Mouse (Mus musculus) ES-Bruce4 (cell line): ENCODE measurements at regions not wholly inside any gene's neighbourhood (a gene's known extent, or its start where the extent isn't known, plus 50 kb on each side); places are given as distances from the start of the nearest gene placed in this dataset.

Experiments
- H3K27ac ChIP-seq: 2 replicates; pipeline ENCODE4 v1.5.1; 2012; ENCODE audit warnings: low read length, inconsistent platforms; ENCODE audit not compliant: insufficient read depth
- H3K27me3 ChIP-seq: 2 replicates; pipeline ENCODE4 v1.6.1; 2012; ENCODE audit warnings: mild to moderate bottlenecking, low read length, inconsistent platforms; ENCODE audit not compliant: control insufficient read depth, poor library complexity, insufficient read depth, severe bottlenecking
- H3K36me3 ChIP-seq: 2 replicates; pipeline ENCODE4 v1.6.1; 2012; ENCODE audit warnings: inconsistent platforms, mild to moderate bottlenecking, low read length, moderate library complexity; ENCODE audit not compliant: control insufficient read depth, poor library complexity, insufficient read depth, severe bottlenecking
- H3K4me1 ChIP-seq: one replicate; pipeline ENCODE4 v1.8.1; 2011; ENCODE audit warnings: low read length; ENCODE audit not compliant: control insufficient read depth, insufficient read depth
- H3K4me3 ChIP-seq: 2 replicates; pipeline ENCODE4 v1.5.1; 2011; ENCODE audit warnings: low read depth, mild to moderate bottlenecking, low read length
- H3K9ac ChIP-seq: 2 replicates; pipeline ENCODE4 v1.6.1; 2012; ENCODE audit warnings: low read depth, mild to moderate bottlenecking, inconsistent platforms; ENCODE audit not compliant: poor library complexity, severe bottlenecking
- H3K9me3 ChIP-seq: replicated peaks from 2 replicates; pipeline ENCODE4 v1.6.1; 2012; ENCODE audit warnings: mild to moderate bottlenecking, low read length, inconsistent platforms; ENCODE audit not compliant: control insufficient read depth, poor library complexity, insufficient read depth, severe bottlenecking
- CTCF ChIP-seq: IDR thresholded peaks from one replicate; pipeline ENCODE4 v1.8.1; 2011; ENCODE audit warnings: low read depth, low read length
- EP300 ChIP-seq: IDR thresholded peaks from 2 replicates; pipeline ENCODE4 v1.6.1; 2011; ENCODE audit warnings: low read depth, low read length; ENCODE audit not compliant: insufficient read depth
- POLR2A ChIP-seq: IDR thresholded peaks from one replicate; pipeline ENCODE4 v1.8.1; 2011; ENCODE audit warnings: low read length; ENCODE audit not compliant: insufficient read depth

DNA sequence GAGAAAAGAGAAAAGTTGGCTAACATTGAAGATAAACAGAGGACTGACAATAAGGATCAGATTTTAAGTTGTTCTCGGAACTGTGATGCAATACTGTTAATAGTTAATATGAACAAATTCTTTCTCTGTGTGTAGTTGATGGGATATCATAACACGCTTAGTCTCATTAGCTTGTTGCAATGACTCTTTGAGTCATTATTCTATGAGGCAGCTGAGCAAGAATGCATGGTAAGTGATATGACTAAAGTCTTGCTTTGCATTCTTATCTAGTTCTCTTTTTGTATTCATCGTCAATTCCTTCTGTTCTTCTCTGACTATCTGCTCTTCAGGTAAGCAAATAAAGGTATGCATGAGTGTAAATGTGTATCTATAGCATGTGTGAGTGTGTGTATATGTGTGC, 159.3 kb downstream of the Trim52 start:
- Histone ChIP-seq H3K27me3 (no peaks in the 10 kb centered on the region), H3K9me3 (no peaks in the 10 kb centered on the region), H3K9ac (no peak overlapping the region), H3K4me3 (no peak overlapping the region), H3K4me1 (no peaks in the 10 kb centered on the region), H3K27ac (no peak overlapping the region), H3K36me3 (no peaks in the 10 kb centered on the region)
- TF ChIP-seq EP300 (no peak), CTCF (no peak), POLR2A (no peak)

DNA sequence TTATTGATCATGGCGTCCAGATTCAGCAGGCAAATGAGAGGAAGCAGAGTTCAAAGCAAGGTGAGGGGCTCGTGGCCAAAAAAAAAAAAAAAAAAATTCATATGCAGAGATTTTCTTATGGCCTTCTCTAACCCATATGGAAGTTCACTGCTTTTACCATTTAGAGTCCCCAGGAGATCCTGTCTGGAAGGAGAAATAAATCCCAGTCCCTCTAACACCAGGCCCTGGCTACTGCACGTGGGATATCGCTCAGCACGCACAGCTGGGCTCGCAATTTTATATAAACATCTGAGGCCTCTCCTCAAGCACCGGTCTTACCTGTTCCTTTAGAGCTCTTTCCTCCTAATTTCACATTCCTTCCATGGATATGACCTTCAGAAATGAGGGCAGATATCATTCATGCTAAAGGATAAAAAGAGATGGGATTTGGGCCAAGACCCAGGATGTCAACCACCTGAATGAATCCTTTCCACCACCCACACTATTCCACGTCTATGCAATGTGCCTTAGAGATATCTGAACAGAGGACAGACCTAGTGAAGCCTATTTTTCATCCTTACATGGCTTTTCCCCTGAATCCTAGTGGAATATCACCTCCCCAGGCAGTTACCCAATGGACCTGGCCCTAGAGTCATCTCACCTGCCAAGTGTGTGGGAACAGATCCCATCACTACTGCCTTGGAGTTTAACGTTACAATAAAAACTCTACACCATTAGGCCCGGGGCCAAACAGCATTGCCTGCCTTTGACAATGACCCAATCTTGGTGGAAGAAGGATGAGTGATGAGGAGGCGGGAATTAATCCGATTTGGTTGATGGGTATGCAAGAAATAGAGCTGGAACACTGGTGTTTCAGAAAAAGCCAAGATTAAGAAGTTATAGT, 161.9 kb downstream of the Trim52 start:
- TF ChIP-seq EP300 (no peak), CTCF (no peak), POLR2A (no peak)
- no peak overlapping the region for H3K27ac ChIP-seq
- no peak overlapping the region for H3K9ac ChIP-seq
- no peak overlapping the region for H3K4me3 ChIP-seq
- no peaks in the 10 kb centered on the region for H3K9me3 ChIP-seq
- no peaks in the 10 kb centered on the region for H3K36me3 ChIP-seq
- H3K27me3 ChIP-seq = no peaks in the 10 kb centered on the region
- H3K4me1 ChIP-seq = no peaks in the 10 kb centered on the region

DNA sequence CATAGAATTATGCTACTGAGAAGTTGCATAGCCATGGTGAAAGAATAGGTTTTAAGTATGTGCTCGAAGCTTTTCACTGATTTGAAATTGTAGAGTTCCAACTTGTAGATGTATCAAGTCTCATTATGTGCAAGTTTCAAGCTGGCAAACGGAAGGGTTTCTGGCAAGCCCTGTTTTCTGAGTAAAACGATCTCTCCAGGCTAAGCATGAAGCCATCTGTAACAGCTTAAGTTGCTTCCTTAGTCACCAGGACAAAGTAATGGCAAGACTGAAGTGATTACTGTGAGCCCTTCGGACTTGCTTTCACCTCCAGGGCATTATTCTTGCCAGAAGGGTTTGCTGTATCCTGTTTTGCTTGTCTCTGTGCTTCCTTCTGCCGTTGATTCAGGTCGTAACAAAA, 163.7 kb downstream of the Trim52 start:
- H3K36me3 ChIP-seq = no peaks in the 10 kb centered on the region
- no peaks in the 10 kb centered on the region for H3K4me1 ChIP-seq
- TF ChIP-seq CTCF = no peak
- H3K27me3 ChIP-seq = no peaks in the 10 kb centered on the region
- no peaks in the 10 kb centered on the region for H3K9me3 ChIP-seq
- H3K27ac ChIP-seq = no peak overlapping the region
- no peak overlapping the region for H3K9ac ChIP-seq
- no peak overlapping the region for H3K4me3 ChIP-seq

DNA sequence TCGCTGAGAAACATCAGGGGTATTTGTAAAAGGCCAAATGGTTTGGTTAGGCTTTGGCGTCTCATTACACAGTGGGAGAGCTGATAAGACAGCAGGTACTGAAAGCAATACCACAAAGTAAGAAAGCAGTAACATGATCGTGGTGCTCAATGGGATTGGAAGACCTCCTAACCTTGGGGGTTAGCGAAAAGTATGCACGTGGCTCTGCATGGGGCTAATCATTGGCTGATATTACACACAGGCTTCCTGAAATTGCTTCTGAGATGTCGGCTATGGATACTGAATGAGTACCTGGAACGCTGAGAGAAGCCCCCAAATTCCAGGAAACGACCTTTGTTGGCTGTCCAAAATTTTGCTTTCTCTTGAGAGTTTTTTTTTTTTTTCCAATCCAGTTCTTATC, 207.6 kb downstream of the Trim52 start:
- H3K27ac ChIP-seq = no peak overlapping the region
- no peaks in the 10 kb centered on the region for H3K9me3 ChIP-seq
- no peaks in the 10 kb centered on the region for H3K4me1 ChIP-seq
- no peak overlapping the region for H3K4me3 ChIP-seq
- no peaks in the 10 kb centered on the region for H3K27me3 ChIP-seq
- TF ChIP-seq CTCF = no peak
- no peak for TF ChIP-seq POLR2A
- TF ChIP-seq EP300 = no peak
- H3K36me3 ChIP-seq = no peaks in the 10 kb centered on the region
- H3K9ac ChIP-seq = no peak overlapping the region

DNA sequence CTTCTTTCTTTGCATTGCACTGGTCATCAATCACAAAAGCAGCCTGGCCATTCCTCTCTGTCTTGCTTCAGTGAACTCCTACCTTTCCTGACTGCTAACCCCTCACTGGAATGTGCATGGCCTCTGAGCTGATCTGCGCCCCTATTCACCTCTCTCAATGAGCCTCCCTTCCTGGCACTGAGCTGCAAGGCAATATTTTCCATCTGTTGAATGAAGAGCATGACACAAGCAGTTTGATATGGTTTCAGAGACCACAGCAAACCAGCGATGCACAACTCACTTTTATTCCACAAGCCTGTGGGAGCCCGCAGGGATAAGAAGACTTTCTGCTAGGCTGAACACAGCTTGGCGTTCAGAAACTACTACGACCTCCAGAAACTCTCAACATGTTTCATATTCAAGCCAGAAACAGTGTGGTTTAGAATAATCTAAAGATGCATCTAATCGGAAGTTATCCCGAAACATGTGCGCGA, 208.1 kb downstream of the Trim52 start:
- Histone ChIP-seq H3K27ac (no peak overlapping the region), H3K9ac (no peak overlapping the region)
- no peak for TF ChIP-seq EP300
- no peak for TF ChIP-seq CTCF
- no peak for TF ChIP-seq POLR2A

DNA sequence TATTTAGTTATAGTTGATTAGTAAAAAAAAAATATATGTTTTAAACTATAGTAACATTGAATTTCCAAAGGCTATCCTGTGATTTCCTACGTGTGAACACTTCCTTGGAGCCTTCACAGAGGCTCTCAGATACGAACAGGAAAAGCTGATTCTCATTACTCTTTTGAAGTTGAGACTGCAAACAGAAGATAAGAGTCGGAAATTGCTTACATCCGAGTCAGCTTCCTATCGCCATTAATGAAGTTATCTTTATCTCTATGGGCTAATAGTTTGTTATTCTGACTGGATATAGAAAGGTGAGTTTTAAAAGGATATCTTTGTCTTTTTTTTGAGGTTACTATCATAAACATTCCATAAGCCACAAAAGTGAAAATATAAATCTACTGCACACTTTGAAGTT, 212.8 kb downstream of the Trim52 start:
- H3K4me3 ChIP-seq = no peak overlapping the region
- TF ChIP-seq POLR2A (no peak), EP300 (no peak), CTCF (no peak)
- no peaks in the 10 kb centered on the region for H3K27me3 ChIP-seq
- no peak overlapping the region for H3K9ac ChIP-seq
- H3K9me3 ChIP-seq = no peaks in the 10 kb centered on the region
- H3K27ac ChIP-seq = no peak overlapping the region
- no peaks in the 10 kb centered on the region for H3K4me1 ChIP-seq
- H3K36me3 ChIP-seq = no peaks in the 10 kb centered on the region

More for the DNA sequence above, 208.1 kb downstream of the Trim52 start:
- Histone ChIP-seq H3K36me3 (no peaks in the 10 kb centered on the region), H3K4me1 (no peaks in the 10 kb centered on the region), H3K27me3 (no peaks in the 10 kb centered on the region), H3K9me3 (no peaks in the 10 kb centered on the region), H3K4me3 (no peak overlapping the region)
